Mouse (Mus musculus) olfactory bulb, adult 2 months (tissue): ENCODE results near the gene Hist2h2ab.

Experiments used
- CTCF ChIP-seq: fragments of 200-500 bp; IDR thresholded peaks from 2 replicates; pipeline ENCODE4 v1.5.1; 2012; ENCODE audit warnings: low read depth, mild to moderate bottlenecking, low read length, moderate library complexity; ENCODE audit not compliant: insufficient read depth
- POLR2A ChIP-seq: fragments of 200-500 bp; IDR thresholded peaks from 2 replicates; pipeline ENCODE4 v1.6.1; 2012; ENCODE audit warnings: mild to moderate bottlenecking, low read depth, low read length, moderate library complexity; ENCODE audit not compliant: insufficient read depth

DNA sequence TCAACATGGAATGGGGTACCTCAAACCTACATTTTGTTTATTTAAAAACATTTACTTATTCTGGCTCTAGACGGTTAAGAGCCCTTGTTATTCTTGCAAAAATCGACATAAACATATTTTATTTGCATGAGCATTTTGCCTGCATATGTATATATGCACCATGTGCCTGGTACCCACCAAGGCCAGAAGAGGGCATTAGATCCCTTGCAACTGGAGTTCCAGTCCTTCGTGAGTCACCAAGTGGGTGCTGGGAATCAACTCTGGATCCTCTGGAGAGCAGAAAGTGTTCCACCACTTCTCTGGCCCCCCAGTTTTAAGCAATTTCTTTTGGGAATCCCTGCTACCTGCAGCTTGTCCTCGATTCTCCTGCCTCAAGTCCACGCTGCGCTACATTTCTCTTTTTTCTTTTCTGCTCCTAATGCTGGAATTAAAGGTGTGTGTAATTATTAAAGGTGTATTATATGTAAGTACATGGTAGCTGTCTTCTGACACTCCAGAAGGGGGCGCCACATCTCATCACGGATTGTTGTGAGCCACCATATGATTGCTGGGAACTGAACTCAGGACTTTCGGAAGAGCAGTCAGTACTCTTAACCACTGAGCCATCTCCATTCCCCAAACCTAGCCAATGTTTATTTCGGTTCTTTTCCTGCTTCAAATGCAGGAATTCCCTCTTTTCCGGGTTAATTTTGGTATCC, 23.9 kb upstream of the Hist2h2ab start:
- TF ChIP-seq CTCF (no peak), POLR2A (no peak)
